Mouse (Mus musculus) heart, embryonic 15.5 days (tissue): ENCODE measurements around the gene Marcksl1. TPM values are rescaled to one million over a fixed set of nuclear protein-coding genes. Genes with fewer than 3 reads are reported as not detected.
A peak's percentile ranks its signal among the peaks of the same experiment; 100 is the strongest.
"Not testable (repeated sequence)": the region's sequence is repeated elsewhere in the genome, so short reads cannot be mapped to it uniquely, and the experiment has no call there.

Source experiments
- ATAC-seq: fragments of 200-750 bp; cut with Nextera tagmentation; replicated peaks from 2 replicates; pipeline ENCODE4 v1.8.0; 2017; ENCODE audit warnings: low read depth, moderate TSS enrichment; ENCODE audit not compliant: insufficient number of reproducible peaks, insufficient read depth, low FRiP score
- H3K27ac ChIP-seq: fragments of 300-500 bp; sonication (generic); 2 replicates; pipeline ENCODE4 v1.5.1; 2015; ENCODE audit warnings: mild to moderate bottlenecking, inconsistent platforms
- H3K27me3 ChIP-seq: fragments of 300-500 bp; sonication (generic); 2 replicates; pipeline ENCODE4 v1.6.1; 2015; ENCODE audit warnings: inconsistent platforms
- H3K36me3 ChIP-seq: fragments of 300-500 bp; sonication (generic); 2 replicates; pipeline ENCODE4 v1.6.1; 2015; ENCODE audit warnings: mild to moderate bottlenecking, inconsistent platforms
- H3K4me1 ChIP-seq: fragments of 300-500 bp; sonication (generic); replicated peaks from 2 replicates; pipeline ENCODE4 v1.6.1; 2015; ENCODE audit warnings: inconsistent platforms
- H3K4me2 ChIP-seq: fragments of 300-500 bp; sonication (generic); 2 replicates; pipeline ENCODE4 v1.6.1; 2015; ENCODE audit warnings: inconsistent platforms, mild to moderate bottlenecking, moderate library complexity
- H3K4me3 ChIP-seq: fragments of 300-500 bp; sonication (generic); 2 replicates; pipeline ENCODE4 v1.5.1; 2015; ENCODE audit warnings: mild to moderate bottlenecking, inconsistent platforms
- H3K9ac ChIP-seq: fragments of 300-500 bp; sonication (generic); 2 replicates; pipeline ENCODE4 v1.6.1; 2015; ENCODE audit warnings: mild to moderate bottlenecking, inconsistent platforms
- H3K9me3 ChIP-seq: fragments of 300-500 bp; sonication (generic); replicated peaks from 2 replicates; pipeline ENCODE4 v1.6.1; 2016; ENCODE audit warnings: inconsistent platforms
- WGBS: fragments of 180-500 bp; shearing (Covaris S2); methylation state at CpG from one replicate; pipeline ENCODE4 v1.1.7; 2015; ENCODE audit warnings: mixed read lengths; 5-methylcytosine and 5-hydroxymethylcytosine counted together
- polyA plus RNA-seq: library from polyadenylated mRNA; unstranded; fragments of >200 nt; fragmentation: Nextera tagmentation; extraction: Ambion mirVana; gene quantifications from 2 replicates; pipeline ENCODE4 v1.2.1, GENCODE M21; 2015

Gene Marcksl1
- polyA plus RNA-seq, 1 experiment from 2014 or later: 283 TPM

DNA sequence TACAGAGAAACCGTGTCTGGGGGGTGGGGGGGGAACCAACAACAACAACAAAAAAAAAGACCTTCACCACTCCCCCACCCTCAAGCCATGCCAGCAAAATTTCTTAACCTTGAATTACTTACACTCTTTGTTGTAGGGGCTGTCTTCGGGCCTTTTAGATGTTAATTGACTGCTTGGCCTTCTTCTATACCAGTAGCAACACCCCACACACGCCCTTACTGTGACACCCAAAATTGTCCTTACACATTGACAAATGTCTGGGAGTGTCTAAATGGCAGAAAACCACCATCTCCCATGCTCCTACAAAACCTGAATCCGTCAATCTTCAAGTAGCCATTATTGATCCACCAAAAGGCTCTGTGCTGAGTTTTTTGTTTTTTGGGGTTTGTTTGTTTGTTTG is 30.7 kb downstream of the Marcksl1 start:
- peaks cover 7% of the 10 kb centered on the region; the same call in 1 of the 2 replicates for H3K36me3 ChIP-seq
- no peak for ATAC-seq
- no peak overlapping the region for H3K4me2 ChIP-seq
- WGBS: 93% methylated on average over 4 of the region's 4 CpGs
- no peak overlapping the region for H3K27ac ChIP-seq
- no peak overlapping the region for H3K9ac ChIP-seq
- no peaks in the 10 kb centered on the region for H3K27me3 ChIP-seq
- no peak overlapping the region for H3K4me3 ChIP-seq
- peaks cover 17% of the 10 kb centered on the region for H3K4me1 ChIP-seq
- H3K9me3 ChIP-seq: no peaks in the 10 kb centered on the region

DNA sequence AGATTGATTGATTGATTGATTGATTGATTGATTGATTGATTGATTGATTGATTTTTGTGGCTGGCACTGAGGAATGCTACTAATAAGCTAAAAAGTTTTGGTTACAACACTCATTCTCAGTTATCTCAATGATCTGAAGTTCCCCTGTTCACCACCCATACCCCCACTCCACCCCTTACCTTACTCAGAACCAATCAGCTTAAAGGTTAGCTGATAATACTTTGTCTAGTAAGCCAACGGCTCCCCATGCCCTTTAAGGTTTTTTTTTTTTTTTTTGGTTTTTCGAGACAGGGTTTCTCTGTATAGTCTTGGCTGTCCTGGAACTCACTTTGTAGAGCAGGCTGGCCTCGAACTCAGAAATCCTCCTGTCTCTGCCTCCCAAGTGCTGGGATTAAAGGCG is 34.2 kb downstream of the Marcksl1 start:
- not testable (repeated sequence) for ATAC-seq, H3K27ac ChIP-seq, H3K4me1 ChIP-seq, H3K27me3 ChIP-seq, H3K4me2 ChIP-seq, H3K9me3 ChIP-seq, H3K9ac ChIP-seq, H3K36me3 ChIP-seq, H3K4me3 ChIP-seq
- 68% methylated on average over 4 of the region's 4 CpGs for WGBS

DNA sequence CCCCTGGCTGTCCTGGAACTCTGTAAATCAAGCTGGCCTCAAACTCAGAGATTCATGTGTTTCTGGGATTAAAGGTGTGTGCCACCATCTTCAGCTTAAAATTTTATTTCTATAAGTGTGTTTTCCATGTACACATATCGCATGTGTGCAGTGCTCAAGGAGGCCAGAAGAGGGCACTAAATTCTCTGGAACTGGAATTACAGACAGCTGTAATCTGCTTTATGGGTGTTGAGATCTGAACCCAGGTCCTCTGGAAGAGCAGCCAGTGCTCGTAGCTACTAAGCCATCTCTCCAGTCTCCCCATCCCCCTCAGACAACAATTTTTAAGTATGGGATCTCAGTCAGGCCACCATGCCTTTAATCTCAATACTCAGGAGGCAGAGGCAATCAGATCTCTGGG is 35.9 kb downstream of the Marcksl1 start:
- H3K9ac ChIP-seq: no peak overlapping the region
- no peaks in the 10 kb centered on the region for H3K4me1 ChIP-seq
- ATAC-seq: no peak
- H3K4me2 ChIP-seq: no peak overlapping the region
- no peak overlapping the region for H3K4me3 ChIP-seq
- WGBS: 94% methylated on average over 2 of the region's 2 CpGs
- no peaks in the 10 kb centered on the region for H3K27me3 ChIP-seq
- H3K27ac ChIP-seq: no peak overlapping the region
- H3K36me3 ChIP-seq: no peaks in the 10 kb centered on the region
- no peaks in the 10 kb centered on the region for H3K9me3 ChIP-seq

DNA sequence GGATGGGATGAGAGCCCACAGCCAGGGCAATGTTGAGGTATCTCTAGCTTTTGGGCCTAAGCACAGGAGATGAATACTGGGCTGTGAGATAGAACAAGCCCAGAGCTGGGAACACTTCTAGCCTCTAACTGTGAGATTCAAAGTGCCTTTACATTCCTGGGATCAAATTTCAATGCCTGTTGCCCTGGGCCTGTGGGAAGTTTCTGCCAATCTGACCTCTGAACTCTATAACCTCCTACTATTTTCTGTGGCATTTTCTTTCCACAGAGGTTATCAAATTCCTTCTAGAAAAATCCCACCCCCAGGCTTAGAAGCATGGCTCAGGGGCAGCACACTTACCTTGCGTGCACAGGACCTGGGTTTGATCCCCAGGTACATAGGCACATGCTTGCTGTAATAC is 36.9 kb downstream of the Marcksl1 start:
- 83% methylated on average over 1 of the region's 1 CpGs for WGBS
- Histone ChIP-seq H3K27ac (no peak overlapping the region), H3K4me2 (no peak overlapping the region), H3K9me3 (no peaks in the 10 kb centered on the region), H3K27me3 (no peaks in the 10 kb centered on the region), H3K4me1 (no peaks in the 10 kb centered on the region; the same call in 1 of the 2 replicates), H3K36me3 (no peaks in the 10 kb centered on the region), H3K4me3 (no peak overlapping the region), H3K9ac (no peak overlapping the region)
- no peak for ATAC-seq

DNA sequence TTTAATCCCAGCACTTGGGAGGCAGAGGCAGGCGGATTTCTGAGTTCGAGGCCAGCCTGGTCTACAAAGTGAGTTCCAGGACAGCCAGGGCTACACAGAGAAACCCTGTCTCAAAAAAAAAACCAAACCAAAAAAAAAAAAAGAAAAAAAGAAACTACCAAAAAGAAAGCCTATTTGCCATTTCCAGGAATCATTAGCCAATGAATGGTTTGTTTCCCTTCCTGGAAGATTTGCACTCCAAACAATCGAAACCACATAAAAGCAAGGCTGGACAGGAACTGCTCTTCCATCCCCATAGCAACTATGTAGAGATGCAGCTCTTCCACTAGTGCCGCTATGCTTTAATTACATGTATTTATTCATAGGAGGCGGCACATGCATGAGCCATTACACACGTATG is 41.1 kb downstream of the Marcksl1 start:
- peaks cover 17% of the 10 kb centered on the region for H3K4me1 ChIP-seq
- H3K27me3 ChIP-seq, H3K4me2 ChIP-seq, ATAC-seq, H3K36me3 ChIP-seq, H3K9me3 ChIP-seq, H3K4me3 ChIP-seq, H3K9ac ChIP-seq, H3K27ac ChIP-seq: not testable (repeated sequence)
- 87% methylated on average over 6 of the region's 6 CpGs for WGBS

DNA sequence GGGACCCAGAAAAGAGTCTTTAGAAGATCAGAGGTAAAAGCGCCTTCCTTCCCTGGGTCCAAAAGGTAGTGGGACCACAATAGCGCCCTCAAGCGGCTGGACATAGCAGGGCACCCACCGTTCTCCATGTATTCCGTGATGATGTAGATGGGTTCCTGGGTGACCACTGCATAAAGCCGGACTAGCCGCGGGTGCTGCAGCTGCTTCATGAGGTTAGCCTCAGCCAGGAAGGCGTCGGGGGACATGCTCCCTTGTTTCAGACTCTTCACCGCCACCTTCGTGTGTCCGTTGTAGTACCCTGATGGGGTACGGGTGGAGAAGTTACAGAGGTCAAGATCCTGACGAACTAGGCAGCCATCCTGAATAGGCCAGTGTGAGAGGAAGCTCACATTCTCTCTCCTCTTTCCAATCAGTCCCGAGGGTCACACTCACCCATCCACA is 42.1 kb downstream of the Marcksl1 start:
- peaks cover 17% of the 10 kb centered on the region for H3K4me1 ChIP-seq
- H3K4me2 ChIP-seq: peak overlapping the region; percentile 81
- H3K9ac ChIP-seq: peak overlapping the region; percentile 35; the same call in 1 of the 2 replicates
- H3K4me3 ChIP-seq: peak overlapping the region; percentile 58
- H3K36me3 ChIP-seq: no peaks in the 10 kb centered on the region
- no peak overlapping the region for H3K27ac ChIP-seq
- peak; percentile 9; the same call in 1 of the 2 replicates for ATAC-seq
- 5% methylated on average over 16 of the region's 16 CpGs for WGBS
- no peaks in the 10 kb centered on the region for H3K9me3 ChIP-seq
- H3K27me3 ChIP-seq: no peaks in the 10 kb centered on the region

DNA sequence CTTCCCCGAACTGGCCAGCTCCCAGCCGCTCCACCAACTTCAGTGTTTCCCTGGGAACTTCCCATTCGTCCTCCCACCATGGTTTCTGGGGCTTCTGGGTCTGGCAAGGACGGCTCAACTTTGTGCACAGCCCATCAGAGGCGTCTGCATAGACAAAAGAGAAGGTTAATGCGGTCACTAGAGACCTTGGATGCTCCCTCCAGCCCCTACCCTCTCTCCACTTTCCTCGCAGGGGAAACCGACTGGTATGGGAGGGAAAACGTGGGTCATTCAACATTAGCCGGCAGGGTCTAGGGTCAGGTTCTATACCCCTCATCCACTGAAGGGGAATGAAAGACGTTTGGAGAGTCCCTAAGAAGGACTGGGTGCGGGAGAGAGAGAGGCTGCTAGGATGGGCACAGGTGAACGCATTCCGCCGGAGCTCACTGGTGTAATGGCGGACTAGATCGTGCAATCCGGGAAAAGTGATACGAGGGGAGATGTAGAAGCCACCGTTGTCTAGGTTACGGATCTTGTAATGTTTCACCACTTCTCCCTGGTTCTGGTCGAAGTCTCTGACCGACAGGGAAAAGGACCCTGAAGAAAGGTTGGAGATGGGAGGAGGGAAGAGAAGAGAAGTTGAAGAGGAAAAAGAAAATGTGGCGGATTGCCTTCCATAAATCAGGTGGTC is 42.6 kb downstream of the Marcksl1 start:
- whole genome bisulfite sequencing: 1% methylated on average over 24 of the region's 24 CpGs
- peaks cover 17% of the 10 kb centered on the region for H3K4me1 ChIP-seq
- no peaks in the 10 kb centered on the region for H3K36me3 ChIP-seq
- peak overlapping the region; percentile 81 for H3K4me2 ChIP-seq
- ATAC-seq: peak; percentile 17; the same call in 1 of the 2 replicates
- H3K27ac ChIP-seq: peak overlapping the region; percentile 68; the same call in 1 of the 2 replicates
- no peaks in the 10 kb centered on the region for H3K9me3 ChIP-seq
- H3K9ac ChIP-seq: peak overlapping the region; percentile 35
- H3K27me3 ChIP-seq: no peaks in the 10 kb centered on the region
- peak overlapping the region; percentile 58 for H3K4me3 ChIP-seq

DNA sequence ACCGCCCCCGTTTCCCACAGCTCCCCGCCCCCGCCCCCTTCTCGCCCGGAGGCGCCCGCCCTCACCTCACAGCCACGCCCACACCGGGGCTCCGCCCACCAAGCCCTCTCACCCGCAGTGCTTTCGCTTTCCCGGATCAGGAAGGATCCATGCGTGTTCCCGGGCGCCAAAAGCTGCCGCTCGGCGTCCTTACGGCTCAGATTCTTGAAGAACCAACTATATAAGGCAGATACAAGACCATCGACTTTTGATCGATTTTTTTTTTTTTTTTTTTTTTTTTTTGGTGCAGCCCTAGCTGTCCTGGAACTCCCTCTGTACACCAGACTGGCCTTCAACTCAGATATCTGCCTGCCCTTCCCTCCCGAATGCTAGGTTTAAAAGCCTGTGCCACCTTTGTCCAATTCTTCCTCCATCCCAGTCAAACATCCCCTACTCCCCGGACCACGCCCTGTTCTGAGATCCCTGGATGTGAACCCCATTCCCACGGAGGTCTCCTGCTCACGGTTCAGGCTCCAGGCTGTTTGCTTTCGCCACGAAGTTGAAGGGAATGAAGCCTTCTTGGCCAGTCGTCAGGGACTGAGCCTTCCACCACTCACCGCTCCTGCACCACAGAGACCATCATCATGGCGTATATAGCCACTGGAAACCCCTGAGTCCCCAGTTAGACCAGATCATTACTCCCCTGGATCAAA is 43.3 kb downstream of the Marcksl1 start:
- H3K36me3 ChIP-seq: no peaks in the 10 kb centered on the region
- peak overlapping the region; percentile 68 for H3K27ac ChIP-seq
- ATAC-seq: peak; percentile 84
- peak overlapping the region; percentile 81 for H3K4me2 ChIP-seq
- H3K4me1 ChIP-seq: peaks cover 17% of the 10 kb centered on the region
- peak overlapping the region; percentile 58 for H3K4me3 ChIP-seq
- no peaks in the 10 kb centered on the region for H3K27me3 ChIP-seq
- H3K9me3 ChIP-seq: no peaks in the 10 kb centered on the region
- peak overlapping the region; percentile 59 for H3K9ac ChIP-seq
- 9% methylated on average over 32 of the region's 33 CpGs for WGBS

DNA sequence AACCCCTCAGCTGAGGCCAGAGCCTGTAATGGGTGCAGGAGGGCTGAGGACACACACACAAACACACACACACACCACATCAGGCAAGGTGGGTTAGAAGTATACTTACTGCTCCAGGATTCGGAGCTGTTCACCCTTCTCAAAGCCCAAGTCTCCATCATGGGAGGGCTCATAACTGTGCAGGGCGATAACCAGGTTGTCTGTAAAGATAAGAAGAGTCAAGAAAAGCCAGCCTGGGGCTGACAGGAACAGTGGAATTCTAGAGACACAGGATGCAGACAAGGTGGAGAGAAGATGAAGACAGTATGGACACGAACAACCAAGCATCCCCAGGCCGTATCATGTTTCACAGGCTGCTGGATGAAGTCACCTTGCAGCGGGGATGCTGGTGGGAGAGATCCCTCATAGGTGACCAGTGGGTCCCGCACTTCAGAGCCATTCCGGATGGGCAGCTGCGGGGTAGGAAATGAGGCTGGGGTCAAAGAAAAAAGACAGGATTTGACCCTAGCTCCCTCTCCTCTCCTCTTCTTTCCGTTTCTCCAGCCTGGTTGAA is 44.0 kb downstream of the Marcksl1 start:
- Histone ChIP-seq H3K36me3 (no peaks in the 10 kb centered on the region), H3K9me3 (no peaks in the 10 kb centered on the region), H3K4me3 (peak overlapping the region; percentile 58), H3K27ac (peak overlapping the region; percentile 68; the same call in 1 of the 2 replicates), H3K4me2 (peak overlapping the region; percentile 81), H3K27me3 (no peaks in the 10 kb centered on the region), H3K4me1 (peaks cover 17% of the 10 kb centered on the region), H3K9ac (peak overlapping the region; percentile 59)
- ATAC-seq: no peak
- WGBS: 50% methylated on average over 9 of the region's 9 CpGs

DNA sequence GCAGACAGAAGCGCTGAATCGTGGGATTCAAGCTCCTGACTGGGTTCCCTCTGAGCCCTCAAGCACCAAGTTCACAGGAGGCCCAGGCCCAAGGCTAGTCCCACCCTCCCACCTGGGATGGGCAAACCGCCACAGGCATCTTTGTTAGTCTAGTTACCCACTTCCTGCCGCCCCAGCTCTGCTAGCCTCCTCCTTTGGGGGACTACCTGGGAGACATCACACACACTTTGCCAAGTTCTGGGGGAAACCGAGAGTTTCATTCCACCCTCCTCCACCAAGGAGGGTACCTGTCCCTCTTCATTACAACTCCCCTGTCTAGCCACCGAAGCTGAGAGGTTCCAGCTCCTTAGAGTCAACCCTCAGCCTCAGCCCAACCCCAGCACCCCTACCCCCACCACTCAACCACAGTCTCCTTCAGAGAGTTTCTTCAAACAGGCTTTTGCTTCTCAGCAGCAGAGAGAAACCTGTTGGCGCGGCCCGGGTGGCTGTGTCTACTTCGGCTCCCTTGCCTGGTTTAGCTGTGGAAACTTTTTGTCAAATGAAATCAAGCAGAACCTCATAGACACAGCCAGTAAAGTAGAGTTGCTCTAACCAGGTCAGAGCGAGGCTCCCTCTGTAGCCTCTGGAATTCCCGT is 45.1 kb downstream of the Marcksl1 start:
- H3K9me3 ChIP-seq: no peaks in the 10 kb centered on the region
- ATAC-seq: no peak
- H3K4me1 ChIP-seq: peaks cover 17% of the 10 kb centered on the region
- H3K27ac ChIP-seq: peak overlapping the region; percentile 8; the same call in 1 of the 2 replicates
- H3K36me3 ChIP-seq: no peaks in the 10 kb centered on the region
- peak overlapping the region; percentile 58; the same call in 1 of the 2 replicates for H3K4me3 ChIP-seq
- no peak overlapping the region for H3K9ac ChIP-seq
- WGBS: 81% methylated on average over 12 of the region's 12 CpGs
- H3K27me3 ChIP-seq: no peaks in the 10 kb centered on the region
- no peak overlapping the region for H3K4me2 ChIP-seq

DNA sequence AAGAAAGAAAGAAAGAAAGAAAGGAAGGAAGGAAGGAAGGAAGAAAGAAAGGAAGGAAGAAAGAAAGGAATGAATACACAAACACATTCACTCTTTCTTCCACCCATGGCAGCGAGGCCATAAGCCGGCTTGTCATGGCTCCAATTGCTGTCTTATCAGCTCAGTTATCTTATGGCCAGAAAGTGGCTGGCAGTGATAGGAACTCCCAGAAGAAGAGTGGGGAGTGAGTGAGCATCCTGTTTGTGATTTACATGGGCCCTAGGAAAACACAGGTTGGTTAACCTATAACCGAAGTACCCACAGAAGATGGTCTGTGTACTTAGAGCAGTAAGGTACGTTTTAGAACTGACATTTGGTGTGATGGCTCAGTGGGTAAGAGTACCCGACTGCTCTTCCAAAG is 47.8 kb downstream of the Marcksl1 start:
- no peak overlapping the region for H3K4me3 ChIP-seq
- H3K9ac ChIP-seq: no peak overlapping the region
- H3K4me1 ChIP-seq: peaks cover 9% of the 10 kb centered on the region
- no peak for ATAC-seq
- H3K27ac ChIP-seq: no peak overlapping the region
- H3K27me3 ChIP-seq: no peaks in the 10 kb centered on the region
- 69% methylated on average over 5 of the region's 5 CpGs for WGBS
- H3K36me3 ChIP-seq: no peaks in the 10 kb centered on the region
- H3K4me2 ChIP-seq: no peak overlapping the region
- no peaks in the 10 kb centered on the region for H3K9me3 ChIP-seq
